Mouse (Mus musculus): ENCODE data around the gene Gm29554.
"Not testable (repeated sequence)": the region's sequence is repeated elsewhere in the genome, so short reads cannot be mapped to it uniquely, and the experiment has no call there.

The Gm29554 gene

DNA sequence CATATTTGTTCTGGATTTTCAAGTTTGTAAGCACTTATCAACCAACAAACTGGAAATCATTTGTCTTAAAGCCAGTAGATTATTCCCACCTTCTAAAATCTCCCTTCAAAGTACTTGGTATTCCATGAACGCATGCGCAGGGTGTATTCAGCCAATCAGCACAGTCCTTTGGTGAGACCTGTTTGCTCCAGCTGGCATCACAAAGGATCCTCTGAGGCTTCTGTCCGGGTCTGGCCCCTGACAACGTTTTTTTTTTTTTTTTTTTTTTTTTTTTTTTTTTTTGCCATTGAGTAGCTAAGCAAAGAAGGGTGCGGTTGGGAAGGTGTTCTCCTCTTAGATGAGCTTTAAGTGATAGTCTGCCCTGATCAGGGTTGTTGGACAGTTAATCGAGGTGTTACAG, at the start of gene Gm29554:
TSS of gene Gm29554 (plus strand) at position 301 of the 400 bp plus-strand sequence.
- not testable (repeated sequence) for DNase-seq (ENCODE audit: extremely low spot score)

Data from embryo, embryonic 9.5 days (tissue).